ENCODE assay signal across 8 mouse cellular contexts in the genomic region with DNA sequence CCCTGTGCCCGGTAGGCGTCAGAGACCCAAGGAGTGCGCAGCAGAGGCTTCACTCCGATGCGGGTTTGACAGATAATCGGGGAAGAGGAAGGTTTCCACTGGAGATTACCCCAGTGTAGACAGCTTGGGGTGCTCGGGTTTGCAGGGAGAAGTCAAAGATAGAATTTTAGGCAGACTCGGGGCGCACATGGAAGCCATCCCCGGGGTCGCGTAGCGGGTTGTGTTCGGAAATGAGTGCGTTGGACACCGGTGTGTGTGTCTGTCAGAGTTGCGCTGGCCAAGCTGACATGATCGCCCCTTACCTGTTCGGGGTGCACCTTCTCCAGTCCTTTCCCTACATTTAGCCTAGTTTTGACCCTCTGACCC. TPM values are rescaled to one million over a fixed set of nuclear protein-coding genes. Genes with fewer than 3 reads are reported as not detected.
A peak's percentile ranks its signal among the peaks of the same experiment; 100 is the strongest.
DNase-seq lines count a peak whose midpoint lies in the region; ATAC-seq lines count a peak whose summit lies in the region.

No protein-coding gene starts in this region.

- no peak for ATAC-seq in kidney, embryonic 16.5 days (ENCODE audit: low FRiP score, low TSS enrichment)
- no peak for ATAC-seq in hindbrain, embryonic 14.5 days (ENCODE audit: low FRiP score)
- no peak for ATAC-seq in midbrain, embryonic 15.5 days (replicated peaks)

- no peaks in the 10 kb centered on the region for H3K9me3 ChIP-seq in kidney, embryonic 16.5 days (ENCODE audit: low read length)
- H3K9me3 ChIP-seq in embryonic facial prominence, embryonic 10.5 days, result no peaks in the 10 kb centered on the region
- no peaks in the 10 kb centered on the region for H3K9me3 ChIP-seq in hindbrain, embryonic 14.5 days (ENCODE audit: control insufficient read depth, low read length)
- no peaks in the 10 kb centered on the region for H3K9me3 ChIP-seq in midbrain, embryonic 15.5 days

- no peak overlapping the region for H3K27ac ChIP-seq in kidney, embryonic 16.5 days (ENCODE audit: low read length)
- H3K27ac ChIP-seq in embryonic facial prominence, embryonic 10.5 days (replicated peaks), result no peak overlapping the region
- no peak overlapping the region for H3K27ac ChIP-seq in hindbrain, embryonic 14.5 days
- peak overlapping the region; percentile 92; the same call in 1 of the 2 replicates for H3K27ac ChIP-seq in midbrain, embryonic 15.5 days

- DNase-seq in kidney, postnatal 14 days, result no peak
- no peak for DNase-seq in embryonic facial prominence, embryonic 10.5 days (ENCODE audit: low spot score)
- no peak for DNase-seq in hindbrain, embryonic 14.5 days (ENCODE audit: low spot score)
- no peak for DNase-seq in gastrocnemius, postnatal 25 days
- DNase-seq in spleen, adult 12 weeks (ENCODE audit: low spot score), result no peak
- DNase-seq in urinary bladder, postnatal 4 days (ENCODE audit: low spot score in 2 of 2), result no peak

- no peaks in the 10 kb centered on the region for H3K36me3 ChIP-seq in kidney, embryonic 16.5 days (ENCODE audit: insufficient read depth, low read length)
- no peaks in the 10 kb centered on the region for H3K36me3 ChIP-seq in embryonic facial prominence, embryonic 10.5 days (replicated peaks)
- H3K36me3 ChIP-seq in hindbrain, embryonic 14.5 days (replicated peaks; ENCODE audit: control insufficient read depth, insufficient read depth), result no peaks in the 10 kb centered on the region
- H3K36me3 ChIP-seq in midbrain, embryonic 15.5 days (replicated peaks), result no peaks in the 10 kb centered on the region

- WGBS in kidney, embryonic 16.5 days, result 1% methylated on average over 19 of the region's 19 CpGs
- WGBS in embryonic facial prominence, embryonic 10.5 days, result 2% methylated on average over 19 of the region's 19 CpGs
- 2% methylated on average over 19 of the region's 19 CpGs for WGBS in hindbrain, embryonic 14.5 days
- 3% methylated on average over 19 of the region's 19 CpGs for WGBS in midbrain, embryonic 15.5 days

- peak overlapping the region; percentile 72 for H3K4me2 ChIP-seq in kidney, embryonic 16.5 days (replicated peaks; ENCODE audit: low read depth, low read length)
- H3K4me2 ChIP-seq in hindbrain, embryonic 14.5 days (replicated peaks), result peak overlapping the region; percentile 72
- H3K4me2 ChIP-seq in midbrain, embryonic 15.5 days, result peak overlapping the region; percentile 85

- H3K4me1 ChIP-seq in kidney, embryonic 16.5 days (ENCODE audit: insufficient read depth, low read length), result peaks cover 16% of the 10 kb centered on the region
- H3K4me1 ChIP-seq in embryonic facial prominence, embryonic 10.5 days, result peaks cover 18% of the 10 kb centered on the region
- H3K4me1 ChIP-seq in hindbrain, embryonic 14.5 days (replicated peaks; ENCODE audit: control insufficient read depth, insufficient read depth, low read length), result peaks cover 7% of the 10 kb centered on the region; the same call in 1 of the 2 replicates
- H3K4me1 ChIP-seq in midbrain, embryonic 15.5 days, result peaks cover 32% of the 10 kb centered on the region

- peak overlapping the region; percentile 72 for H3K9ac ChIP-seq in kidney, embryonic 16.5 days (replicated peaks; ENCODE audit: low read length)
- peak overlapping the region; percentile 78 for H3K9ac ChIP-seq in hindbrain, embryonic 14.5 days
- H3K9ac ChIP-seq in midbrain, embryonic 15.5 days, result peak overlapping the region; percentile 81

- peaks cover 27% of the 10 kb centered on the region for H3K27me3 ChIP-seq in kidney, embryonic 16.5 days (ENCODE audit: insufficient read depth, low read length)
- H3K27me3 ChIP-seq in embryonic facial prominence, embryonic 10.5 days (replicated peaks; ENCODE audit: low read depth, poor library complexity, severe bottlenecking), result peaks cover 74% of the 10 kb centered on the region
- H3K27me3 ChIP-seq in hindbrain, embryonic 14.5 days (ENCODE audit: control insufficient read depth, insufficient read depth, low read length), result peaks cover 45% of the 10 kb centered on the region
- H3K27me3 ChIP-seq in midbrain, embryonic 15.5 days (replicated peaks), result peaks cover 44% of the 10 kb centered on the region

- H3K4me3 ChIP-seq in kidney, embryonic 16.5 days (ENCODE audit: low read length), result peak overlapping the region; percentile 77
- peak overlapping the region; percentile 87 for H3K4me3 ChIP-seq in embryonic facial prominence, embryonic 10.5 days
- H3K4me3 ChIP-seq in hindbrain, embryonic 14.5 days (replicated peaks; ENCODE audit: low read length), result peak overlapping the region; percentile 89
- peak overlapping the region; percentile 90 for H3K4me3 ChIP-seq in midbrain, embryonic 15.5 days

RNA-seq across cellular contexts. Expression of gene Arntl, which starts 1.1 kb away (rescaled TPM):
- polyA plus RNA-seq in kidney, embryonic 16.5 days (2015; fragmentation: Nextera tagmentation; extraction: Ambion mirVana), result 9.7 and 10.5 TPM in 2 replicates
- polyA plus RNA-seq in embryonic facial prominence, embryonic 10.5 days (2016; fragmentation: Nextera tagmentation; extraction: Ambion mirVana), result 8.0 and 8.5 TPM in 2 replicates
- 16.9 and 17.7 TPM in 2 replicates for polyA plus RNA-seq in hindbrain, embryonic 14.5 days (2014; fragmentation: Nextera tagmentation; extraction: Ambion mirVana)
- 15.4 and 16.7 TPM in 2 replicates for polyA plus RNA-seq in midbrain, embryonic 15.5 days (2015; fragmentation: Nextera tagmentation; extraction: Ambion mirVana)
- total RNA-seq in gastrocnemius, postnatal 25 days (2021), result 10 to 100 TPM in 1 of 2 experiments, 1 to 10 TPM in 1; 4.6 to 29.3 TPM
